Mouse (Mus musculus) MEL-GATA-1-ER (cell line): ENCODE measurements around the gene Plekhm3.
A peak's percentile ranks its signal among the peaks of the same experiment; 100 is the strongest.

Experiments used
- DNase-seq: peaks from one replicate; pipeline ENCODE4 v3.0.0-alpha.2; 2012; ENCODE audit warnings: low read depth; ENCODE audit errors: extremely low read depth

Gene Plekhm3

DNA sequence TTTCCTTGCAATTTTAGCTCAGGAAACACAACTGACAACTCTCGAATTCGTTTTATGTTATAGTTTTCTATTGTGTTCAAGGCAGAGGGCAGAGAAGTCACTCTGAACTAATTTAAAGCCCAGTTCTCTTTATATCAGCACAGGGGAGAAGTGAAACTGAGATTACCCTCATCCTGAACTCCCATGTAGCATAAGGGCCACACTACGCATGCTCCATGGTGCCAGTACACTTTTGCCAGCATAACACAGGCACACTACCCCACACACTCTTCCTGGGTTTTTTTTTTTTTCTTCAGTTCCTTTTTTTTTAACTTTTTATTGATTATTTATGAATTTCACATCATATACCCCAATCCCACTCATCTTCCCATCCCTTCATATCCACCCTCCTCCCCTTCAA, 28.1 kb downstream of the Plekhm3 start:
- no peak for DNase-seq

DNA sequence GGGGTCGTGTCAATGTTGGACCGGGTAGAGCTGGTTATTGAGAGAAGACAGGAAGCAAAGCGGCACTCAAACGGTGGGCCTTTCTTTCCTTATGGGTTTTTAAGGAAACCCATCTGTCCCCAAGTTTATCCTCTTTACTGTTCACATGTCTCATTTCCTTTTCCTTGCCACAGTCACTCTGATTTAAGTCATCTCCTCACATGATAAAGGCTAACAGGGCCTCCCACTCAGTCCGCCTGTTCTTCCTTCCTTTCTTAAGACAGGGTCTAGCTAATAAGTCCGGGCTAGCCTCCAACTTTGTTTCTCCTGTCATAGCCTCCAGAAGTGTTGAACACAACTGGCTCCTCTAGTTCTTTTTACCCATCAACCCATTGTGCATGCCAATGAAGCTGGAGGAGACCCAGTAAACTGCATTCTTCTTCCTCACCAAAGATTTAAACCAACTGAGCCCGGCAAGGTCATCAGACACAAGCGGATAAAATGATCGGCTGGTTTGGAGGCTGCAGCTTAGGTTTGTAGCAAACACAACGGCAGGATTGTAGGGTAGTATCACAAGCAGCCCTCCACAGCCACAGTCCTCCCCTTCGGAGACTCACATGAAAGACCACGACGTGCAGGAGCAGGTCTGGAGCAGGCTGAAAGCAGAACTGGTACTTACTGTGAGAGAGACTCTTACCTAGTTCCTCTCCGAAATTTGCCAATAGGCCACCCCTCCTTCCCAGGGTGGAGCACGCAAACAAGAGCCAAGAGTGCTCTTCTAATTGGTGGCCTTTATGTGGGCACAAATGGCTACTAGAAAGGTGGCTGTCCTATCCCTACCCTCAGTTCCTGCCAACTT, 29.0 kb downstream of the Plekhm3 start:
- no peak for DNase-seq

DNA sequence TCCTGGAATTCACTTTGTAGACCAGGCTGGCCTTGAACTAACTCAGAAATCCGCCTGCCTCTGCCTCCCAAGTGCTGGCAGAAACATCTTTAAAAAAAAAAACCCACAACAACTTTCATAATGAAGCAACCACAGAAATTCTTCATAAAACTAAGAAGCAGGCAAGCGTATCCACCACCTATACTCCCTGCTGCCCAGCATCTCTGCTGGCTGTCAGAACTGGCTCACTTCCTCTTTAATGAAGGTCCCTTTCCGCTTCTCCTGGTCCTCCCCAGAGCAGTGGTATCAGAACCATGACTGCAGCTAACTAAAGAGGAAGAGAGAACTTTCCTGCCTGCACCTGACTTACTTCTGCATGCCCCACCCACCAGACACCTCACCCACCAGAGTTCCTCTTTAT, 31.0 kb downstream of the Plekhm3 start:
- peak; percentile 86 for DNase-seq

DNA sequence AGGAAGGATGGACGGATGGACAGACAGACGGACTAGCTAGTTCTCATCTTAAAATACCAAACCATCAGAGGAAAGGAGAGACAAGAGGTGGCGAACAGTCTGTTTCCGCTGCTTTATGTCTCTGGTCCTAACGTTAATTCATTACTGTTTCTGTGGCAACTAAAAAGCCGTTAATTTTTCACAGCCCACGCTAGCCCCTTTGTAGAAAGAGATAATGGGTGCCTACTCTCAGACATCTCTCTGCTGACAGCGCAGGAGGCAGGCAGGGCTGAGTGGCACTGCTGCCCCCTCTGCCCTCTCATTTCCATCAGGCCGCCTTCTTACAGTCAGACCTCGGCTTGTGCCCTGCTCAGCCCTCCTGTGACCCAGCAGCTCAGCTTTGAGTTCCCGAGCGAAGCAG, 32.3 kb downstream of the Plekhm3 start:
- DNase-seq: no peak

DNA sequence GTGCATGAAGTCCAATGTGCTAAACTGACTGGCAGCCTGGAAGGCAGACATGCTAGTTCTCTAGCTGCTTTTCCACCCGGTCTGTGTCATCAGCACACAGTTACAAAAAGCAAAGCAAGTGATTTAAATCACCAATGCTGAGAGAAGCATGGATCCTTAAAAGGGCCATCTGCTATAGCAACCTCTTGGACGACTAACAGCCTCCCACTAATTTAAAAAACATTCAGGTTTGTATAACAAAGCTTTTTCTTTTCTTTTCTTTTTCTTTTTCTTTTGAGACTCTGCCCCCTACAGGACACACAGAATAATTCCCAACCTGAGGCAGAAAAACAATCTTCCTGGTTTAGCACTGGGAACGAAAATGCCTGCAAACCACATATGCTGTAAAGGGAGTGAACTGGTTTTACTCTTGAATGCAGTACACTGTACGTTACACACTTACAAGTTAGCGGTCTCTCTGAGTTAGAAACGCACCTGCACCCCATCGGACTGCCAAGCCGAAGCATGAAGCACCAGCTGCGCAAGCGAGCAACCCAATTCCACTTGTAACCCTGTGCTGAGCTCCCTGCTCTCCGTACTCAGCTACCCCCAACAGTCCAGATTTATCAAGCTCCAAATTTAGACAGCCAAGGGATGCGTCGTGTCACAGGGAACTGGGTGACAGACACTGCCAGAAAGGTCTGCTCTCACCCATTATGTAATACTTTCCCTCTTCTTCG, 37.7 kb downstream of the Plekhm3 start:
- DNase-seq: peak; percentile 9

DNA sequence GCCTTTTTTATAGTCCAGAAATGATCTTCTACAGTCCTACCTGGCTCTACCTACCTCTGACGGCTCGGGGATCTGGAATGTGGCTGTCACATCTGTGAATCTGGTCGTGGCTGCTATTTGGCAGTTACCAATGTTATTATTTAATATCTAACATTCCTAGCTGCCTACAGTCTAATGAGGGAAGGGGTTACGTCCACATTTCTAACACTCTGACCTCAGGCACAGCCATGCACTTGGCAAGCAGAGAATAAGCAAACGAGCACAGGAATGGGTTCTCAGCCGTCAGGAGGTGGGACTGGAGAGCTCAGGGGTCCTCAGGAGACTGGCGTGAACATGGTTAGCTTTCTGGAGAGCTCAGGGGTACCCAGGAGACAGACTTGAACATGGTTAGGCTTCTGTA, 38.7 kb downstream of the Plekhm3 start:
- DNase-seq: no peak

DNA sequence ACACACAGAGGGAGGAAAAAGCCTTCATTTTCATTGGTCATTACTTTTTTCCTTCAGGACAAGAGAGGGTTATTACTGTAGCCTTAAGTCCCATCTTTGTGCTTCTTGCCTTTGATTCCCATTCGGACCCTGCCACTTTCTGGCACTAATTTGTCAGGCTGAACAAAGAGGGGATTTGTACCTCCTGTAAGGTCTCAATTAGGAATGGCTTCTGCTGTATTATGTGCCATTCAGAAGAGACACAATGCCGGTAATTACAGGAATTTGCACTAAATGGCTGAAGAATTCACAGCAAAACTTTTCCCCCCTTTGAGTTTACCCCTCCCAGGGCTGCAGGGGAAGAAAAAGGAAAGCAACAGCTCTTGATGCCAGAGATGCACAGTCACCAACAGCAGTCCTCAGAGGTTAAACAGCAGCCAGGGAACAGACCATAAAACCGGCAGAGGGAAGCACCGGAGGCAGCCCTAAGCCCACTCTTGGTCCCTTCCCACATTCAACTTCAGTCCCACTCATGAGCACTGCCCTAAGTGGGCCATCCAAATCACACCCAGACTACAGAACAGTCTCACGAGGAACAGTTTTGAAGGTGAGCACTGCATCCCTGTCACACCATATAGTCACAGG, 39.6 kb downstream of the Plekhm3 start:
- no peak for DNase-seq

DNA sequence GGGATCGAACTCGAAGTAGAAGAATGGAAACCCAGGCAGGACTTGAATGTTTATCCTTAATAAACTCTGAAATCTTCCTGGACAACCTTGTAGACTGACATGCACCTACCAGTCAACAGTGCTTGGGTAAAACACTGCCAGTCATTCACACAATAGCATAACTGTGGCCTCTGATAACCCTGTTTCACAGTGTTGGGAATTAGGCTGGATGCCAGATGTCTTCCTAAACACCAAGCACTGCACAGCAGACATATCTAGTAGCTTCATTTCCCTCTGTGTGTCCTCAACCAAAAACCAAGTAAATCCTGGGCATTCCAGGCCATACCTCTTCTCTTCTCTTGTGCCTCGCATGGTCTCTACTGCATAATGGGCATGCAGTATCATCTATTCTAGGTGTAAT, 42.3 kb downstream of the Plekhm3 start:
- no peak for DNase-seq

DNA sequence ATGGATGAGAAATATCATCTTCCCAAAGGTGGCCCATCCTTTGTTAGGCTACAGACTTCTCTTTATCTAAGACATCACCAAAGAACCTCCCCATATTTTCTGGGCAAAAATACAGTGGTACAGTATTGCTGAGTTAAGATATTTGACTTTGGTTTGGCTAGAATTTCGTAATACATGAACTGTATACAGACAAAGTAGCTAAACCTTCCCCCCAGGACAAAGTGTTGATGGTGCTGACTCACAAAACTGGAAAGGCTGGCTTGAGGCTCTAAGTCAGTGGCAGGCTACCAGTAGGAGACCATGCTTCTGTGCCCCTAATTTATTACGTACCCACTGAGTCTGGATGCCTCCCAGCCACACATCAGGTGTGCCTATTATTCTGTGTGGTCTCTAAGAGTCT, 48.9 kb downstream of the Plekhm3 start:
- DNase-seq: no peak

DNA sequence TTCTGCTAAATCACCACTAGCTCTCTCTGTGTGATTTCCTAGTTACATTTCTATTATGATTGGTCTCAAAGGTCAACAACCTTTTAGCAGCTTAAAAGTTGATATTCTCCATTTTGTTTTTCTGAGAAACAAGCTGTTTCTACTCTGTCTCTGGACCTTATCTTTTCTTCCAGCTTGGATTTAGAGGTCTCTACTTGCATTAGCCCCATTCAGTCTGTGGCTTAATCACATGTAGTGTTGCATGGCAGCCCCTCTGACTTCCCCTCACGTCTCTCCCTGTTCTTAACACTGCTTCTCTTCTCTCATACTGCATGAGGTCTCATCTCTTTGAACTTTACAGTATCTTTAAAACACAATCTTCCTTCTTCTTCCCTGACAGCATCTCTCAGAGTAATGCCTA, 50.4 kb downstream of the Plekhm3 start:
- peak; percentile 13 for DNase-seq

DNA sequence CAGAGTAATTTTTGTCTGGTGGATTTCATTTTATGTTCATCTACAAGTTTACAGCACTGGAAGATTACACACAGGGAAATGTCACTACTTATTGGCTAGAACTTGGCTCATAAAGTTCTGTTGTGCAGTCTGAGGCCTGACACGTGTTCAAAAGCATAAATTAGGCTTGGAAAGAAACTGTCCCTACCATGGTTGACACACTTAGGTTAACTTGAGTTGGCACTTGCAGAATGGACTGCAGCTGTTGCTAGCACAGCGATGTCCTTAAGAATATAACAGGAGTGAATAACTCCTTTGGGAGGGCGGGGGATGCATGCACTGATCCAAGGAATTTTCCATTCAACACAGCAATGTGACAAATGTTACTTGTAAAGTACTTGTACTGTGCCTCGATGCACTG, 53.2 kb downstream of the Plekhm3 start:
- no peak for DNase-seq

DNA sequence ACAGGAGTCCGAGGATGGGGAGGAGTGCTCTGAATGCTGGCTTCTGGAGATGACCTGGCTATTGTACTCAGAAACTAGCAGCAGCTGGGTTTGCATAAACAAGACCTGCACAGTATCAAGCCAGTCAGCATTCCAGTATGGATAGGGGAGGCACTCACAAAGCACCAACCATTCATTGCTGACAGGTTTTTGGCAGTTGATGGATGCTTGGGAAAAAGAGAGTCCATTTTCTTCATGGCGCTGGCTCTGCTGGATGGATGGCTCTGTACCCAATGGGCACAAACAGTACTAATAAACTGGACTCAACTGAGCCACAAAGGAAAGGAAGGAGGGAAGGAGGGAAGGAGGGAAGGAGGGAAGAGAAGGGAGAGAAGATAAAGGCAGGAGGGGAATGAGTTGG, 53.8 kb downstream of the Plekhm3 start:
- DNase-seq: no peak

DNA sequence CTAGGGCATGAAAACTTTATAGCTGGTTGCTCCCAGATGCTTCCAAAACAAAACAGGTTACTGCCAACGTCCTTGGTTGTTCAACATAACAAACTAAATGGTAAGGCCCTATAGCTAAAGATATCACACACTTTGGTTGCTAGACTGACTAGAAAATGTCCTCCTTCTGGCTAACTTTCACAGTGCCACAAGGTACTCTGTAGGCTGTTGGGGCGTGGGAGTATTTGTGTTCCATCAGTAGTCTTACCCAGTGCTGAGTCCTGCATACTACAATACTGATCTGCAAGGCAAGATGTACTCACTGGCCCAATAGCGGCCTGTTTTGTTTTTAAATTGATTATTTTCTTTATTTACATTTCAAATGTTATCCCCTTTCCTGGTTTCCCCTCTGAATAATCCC, 56.9 kb downstream of the Plekhm3 start:
- DNase-seq: no peak

DNA sequence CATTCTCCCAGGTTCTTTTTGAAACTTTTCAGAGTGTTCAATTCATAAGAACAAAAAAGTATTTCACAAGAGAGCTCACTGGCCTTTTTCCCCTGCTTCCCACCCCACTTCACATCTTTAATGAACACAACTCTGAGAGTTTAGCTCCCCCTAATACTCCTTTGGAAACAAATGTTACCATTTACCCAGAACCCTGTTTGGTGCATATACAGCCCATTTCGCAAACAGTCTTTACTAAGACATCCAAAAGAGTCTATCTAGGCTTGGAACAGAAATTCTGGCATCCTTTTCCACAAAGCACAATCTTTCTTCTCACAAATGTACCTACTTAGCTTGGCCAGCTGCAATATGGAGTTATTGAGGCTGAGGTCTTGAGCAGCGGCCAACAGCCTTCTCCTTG, 59.1 kb downstream of the Plekhm3 start:
- DNase-seq: no peak

DNA sequence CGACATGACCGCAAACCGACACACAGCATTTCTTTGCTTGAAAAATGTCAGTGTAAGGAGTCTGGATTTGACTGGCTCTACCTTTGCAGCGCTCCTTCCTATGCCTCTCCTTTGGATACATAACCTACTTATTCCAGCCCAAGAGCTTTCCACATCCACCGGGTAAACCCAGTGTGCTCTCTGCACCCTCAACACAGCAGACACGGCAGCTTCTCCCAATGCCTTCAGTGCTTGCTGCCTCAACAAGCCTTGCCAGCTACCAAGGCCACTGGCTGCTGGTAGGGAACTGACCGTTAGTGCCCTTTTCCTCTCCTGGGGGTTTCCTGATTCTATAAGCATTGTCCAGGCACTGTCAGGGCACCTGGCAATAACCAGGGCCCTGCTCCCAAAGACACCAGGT, 62.8 kb downstream of the Plekhm3 start:
- no peak for DNase-seq

DNA sequence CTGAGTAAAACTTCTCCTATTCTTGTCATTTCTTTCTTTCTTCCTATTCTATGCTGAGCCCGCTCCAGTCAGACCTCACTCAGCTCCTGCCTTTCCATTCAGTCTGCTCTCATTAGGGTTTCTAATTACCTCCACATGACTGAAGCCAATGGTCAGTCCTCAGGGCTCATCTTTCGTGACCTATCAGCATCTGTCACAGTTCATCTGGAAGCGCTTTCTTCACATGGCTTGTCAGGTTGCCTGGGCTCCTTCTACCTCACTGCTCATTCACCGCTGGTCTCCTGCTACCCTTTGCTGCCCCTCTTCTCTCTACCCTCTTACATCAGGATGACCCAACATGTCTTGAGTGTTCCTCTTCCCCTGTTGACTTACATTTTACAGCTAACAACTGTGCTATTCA, 65.3 kb downstream of the Plekhm3 start:
- no peak for DNase-seq

DNA sequence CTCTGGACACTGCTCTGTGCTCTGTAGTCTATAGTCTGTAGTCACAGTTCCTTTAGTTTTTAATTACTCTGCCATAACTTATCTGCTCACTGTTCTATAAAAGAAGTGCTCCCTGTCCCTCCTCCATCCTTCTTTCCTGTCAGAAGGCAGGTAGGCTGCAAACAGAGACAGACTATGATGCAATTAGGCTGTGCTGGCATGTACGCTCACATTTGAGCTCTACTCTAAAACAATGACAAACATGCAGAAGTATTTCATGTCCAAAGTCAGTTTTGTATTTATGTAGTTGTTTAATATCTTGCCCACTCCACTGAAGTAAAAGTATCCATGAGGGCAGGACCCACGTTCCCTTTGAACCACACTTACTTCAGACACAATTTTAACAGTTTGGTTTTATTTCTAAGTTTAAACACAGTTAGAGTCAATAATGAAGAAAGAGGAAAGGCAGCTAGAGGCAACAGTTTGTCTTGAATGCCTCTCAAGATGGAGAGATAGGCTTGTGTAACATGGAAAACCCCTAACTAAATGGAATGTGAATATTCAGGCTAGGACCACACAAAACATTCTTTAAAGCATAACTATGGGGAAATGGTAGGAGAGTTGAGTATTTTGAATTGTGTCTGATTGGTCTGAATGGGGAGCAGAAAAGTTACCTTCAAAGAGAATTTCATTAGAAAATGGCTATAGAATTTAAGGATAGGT, 69.0 kb downstream of the Plekhm3 start:
- no peak for DNase-seq

DNA sequence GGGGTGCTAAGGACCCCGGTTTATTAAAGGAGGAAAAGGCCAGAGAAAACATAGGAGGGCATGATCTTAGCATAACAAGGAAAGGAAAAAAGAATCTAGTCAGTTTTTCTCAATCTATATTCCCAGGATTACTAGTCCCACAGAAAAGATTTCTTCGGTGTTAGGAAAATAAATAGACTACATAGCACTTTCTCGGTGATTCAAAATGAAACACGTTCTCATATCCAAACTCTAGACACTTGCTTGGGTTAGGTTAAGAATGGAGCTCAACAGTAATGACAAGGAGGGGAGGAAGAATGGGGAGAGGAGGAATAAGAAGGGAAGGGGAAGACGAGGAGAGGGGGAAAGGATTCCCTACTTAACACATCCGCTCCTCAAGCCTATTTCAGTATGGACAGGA, 69.9 kb downstream of the Plekhm3 start:
- no peak for DNase-seq

DNA sequence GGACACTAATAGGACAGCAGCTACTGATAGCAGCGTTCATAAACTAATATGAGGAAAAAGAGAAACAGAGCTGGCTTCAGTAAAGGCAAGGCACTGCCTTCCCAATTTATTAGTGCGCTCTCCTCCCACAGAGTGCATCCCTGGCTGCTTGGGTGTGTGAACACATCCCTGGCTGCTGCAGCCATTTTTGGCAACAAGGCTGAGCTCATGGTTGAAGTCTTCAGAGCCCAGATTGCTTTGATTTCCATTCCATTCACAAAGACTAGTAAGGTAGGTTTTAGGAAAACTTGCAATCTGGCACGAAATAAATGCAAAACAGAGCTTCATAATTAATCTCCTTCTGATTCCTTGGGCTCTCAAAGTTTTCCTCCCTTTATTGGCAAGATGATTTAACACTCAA, 71.3 kb downstream of the Plekhm3 start:
- no peak for DNase-seq

DNA sequence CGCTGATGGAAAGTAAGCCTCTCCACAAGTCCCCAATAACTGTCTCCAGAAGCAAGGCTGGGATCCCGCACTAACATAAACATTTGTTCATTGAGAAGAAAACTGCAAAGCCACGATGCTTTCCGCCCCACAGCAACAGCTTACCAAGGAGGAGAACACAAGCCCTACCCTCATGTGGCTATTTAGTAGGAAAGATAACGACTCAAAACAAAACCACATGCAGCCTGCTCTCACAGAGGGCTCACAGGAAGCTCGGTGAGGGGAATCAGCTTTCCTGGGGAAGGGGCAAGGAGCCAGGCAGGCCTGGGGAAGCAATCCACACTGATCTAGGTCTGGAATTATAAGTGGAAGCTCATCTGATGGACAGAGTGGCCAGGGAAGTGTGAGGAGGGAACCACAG, 72.6 kb downstream of the Plekhm3 start:
- DNase-seq: no peak

DNA sequence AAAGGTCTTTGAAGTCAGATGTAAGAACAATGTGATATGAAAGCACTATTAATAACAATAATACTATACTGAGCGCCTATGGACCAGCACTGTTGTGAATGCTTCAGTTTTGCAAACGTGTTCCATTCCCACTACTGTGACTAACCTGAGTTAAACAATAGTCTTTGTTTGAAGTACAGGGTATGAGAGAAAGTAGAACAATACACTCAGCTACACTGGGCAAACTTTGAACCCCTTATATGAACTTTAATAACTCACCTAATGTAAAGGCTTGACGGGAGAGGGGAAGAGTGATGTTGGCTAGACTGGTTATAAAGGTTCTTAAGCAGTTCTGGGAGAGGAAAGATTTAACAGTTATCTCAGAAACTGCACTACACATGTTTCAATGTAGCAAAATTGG, 76.0 kb downstream of the Plekhm3 start:
- DNase-seq: no peak

DNA sequence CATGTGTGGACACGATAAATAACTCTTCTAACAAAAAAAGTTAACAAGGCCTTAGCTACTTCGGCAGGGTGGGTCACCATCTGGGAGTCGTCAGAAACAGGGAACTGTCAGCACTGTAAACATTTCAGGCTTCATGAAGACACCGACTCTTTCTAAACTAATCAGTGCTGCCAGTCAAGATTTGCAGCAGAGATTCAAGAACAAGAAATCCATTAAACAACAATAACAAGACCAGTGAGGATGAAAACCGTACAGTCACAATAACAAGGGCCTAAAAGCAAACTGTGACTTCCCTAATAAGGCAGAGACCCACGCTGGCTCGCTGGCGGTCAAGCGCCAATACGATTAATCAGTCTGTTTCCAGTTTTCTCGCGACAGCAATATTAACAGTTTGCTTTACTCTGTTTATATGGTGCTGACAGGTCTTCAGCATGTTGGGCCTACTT, 77.8 kb downstream of the Plekhm3 start:
- no peak for DNase-seq
